Mouse (Mus musculus): ENCODE measurements around the gene Hspd1.
"Not testable (repeated sequence)": the region's sequence is repeated elsewhere in the genome, so short reads cannot be mapped to it uniquely, and the experiment has no call there.

Hspd1 gene

DNA sequence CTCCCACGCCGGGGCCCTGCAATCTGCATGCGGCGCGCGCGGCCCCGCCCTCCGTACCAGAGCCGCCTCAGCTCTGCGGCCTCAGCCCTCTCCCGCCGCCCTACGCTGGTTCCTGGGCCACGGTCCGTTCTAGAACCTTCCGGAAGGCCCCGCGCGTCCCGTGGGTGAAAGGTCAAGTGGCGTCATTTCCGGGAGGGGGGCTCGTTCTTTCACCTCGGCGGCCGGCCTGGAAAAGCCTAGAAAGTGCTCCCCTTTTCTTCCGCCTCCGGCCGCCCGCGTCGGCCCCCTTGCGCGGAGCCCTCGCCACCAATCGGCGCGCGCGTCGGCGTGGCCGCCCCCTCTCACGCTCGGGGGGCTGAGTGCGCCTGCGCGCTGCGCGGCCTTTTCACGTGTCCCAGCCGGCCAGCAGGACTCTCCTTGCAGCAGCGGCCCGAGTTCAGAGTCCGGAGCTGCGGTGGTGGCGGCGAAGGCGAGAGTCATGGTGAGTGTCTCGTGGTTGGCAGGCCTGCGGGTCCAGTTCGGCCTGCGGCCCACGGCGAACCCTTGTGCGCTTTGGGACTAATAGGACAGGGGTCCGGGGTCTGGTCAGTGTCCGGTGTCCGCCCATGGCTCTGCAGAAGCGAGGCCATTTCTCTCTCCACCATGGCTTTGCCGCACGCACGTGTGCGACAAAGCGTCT lies at the start of gene Hspd1, which contains the start of gene Hspe1:
Gene Hspd1, minus strand, starts transcription at position 312 of the 679 bp plus-strand sequence.
Gene Hspe1, plus strand, starts transcription at position 201 of the 679 bp plus-strand sequence.
- peak; percentile 99 for DNase-seq

DNA sequence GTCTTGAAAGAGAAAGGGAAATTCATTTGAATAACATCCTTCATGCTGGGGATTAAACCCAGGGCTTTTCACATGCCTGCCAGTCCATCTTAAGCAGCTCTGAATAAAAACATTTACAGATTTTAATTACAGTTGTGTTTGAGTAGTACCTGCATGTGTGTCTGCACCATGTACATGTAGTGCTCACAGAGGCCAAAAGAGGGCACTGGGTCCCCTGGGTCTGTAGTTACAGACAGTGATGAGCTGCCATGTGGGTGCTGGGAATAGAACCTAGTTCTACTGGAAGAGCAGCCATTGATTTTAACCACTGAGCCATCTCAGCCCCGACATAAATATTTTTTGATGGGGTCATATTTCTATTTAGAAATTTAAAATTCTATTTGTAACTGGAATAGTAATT lies 47.8 kb upstream of the Hspd1 start:
- no peak for DNase-seq

DNA sequence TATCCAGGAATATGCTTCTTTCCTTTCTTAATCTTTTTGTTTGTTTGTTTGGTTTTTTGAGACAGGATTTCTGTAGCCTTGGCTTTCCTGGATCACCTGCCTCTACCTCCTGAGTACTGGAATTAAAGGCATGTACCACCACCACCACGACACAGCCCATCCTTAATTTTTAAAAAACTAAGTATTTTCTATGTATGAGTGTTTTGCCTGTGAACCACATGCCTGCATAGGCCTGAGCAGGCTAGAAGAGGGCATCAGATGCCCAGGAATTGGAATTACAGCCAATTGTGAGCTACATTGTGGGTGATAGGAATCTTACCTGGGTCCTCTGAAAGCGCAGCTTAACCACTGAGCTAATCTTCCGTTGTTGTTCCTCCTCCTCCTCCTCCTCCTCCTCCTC lies 46.3 kb upstream of the Hspd1 start:
- DNase-seq = no peak

DNA sequence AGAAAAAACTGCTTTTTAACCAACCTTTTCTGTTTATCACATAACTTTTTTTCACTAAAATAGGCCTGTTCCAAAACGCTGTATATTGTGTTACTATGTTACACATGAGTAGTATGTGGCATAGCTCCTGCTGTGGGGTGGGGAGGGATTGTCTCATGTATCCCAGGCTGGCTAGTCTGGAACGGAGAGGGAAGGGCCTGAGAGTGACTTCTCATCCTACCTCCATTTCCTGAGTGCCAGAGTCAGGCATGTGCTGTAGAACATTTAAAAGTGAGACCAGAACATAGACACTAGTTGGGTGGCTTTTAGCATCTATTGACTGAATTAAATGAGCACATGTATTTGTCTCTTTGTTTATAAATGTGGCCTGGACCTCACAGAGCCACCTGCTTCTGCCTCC lies 45.1 kb upstream of the Hspd1 start:
- no peak for DNase-seq

DNA sequence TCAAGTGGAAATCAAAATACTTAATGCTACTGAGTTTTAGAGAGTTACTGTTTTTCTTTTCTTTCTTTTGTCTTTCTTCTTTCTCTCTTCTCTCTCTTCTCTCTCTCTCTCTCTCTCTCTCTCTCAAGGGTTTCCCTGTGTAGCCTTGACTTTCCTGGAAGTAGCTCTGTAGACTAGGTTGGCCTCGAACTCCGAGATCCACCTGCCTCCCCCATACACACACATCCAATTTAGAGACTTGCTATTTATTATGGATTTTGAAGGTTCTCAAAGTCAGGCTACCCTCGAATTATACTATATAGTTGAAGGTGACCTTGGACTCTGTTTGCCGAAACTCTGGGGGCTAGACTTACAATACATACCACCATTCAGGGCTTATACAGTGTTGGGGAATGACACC lies 44.3 kb upstream of the Hspd1 start:
- no peak for DNase-seq

DNA sequence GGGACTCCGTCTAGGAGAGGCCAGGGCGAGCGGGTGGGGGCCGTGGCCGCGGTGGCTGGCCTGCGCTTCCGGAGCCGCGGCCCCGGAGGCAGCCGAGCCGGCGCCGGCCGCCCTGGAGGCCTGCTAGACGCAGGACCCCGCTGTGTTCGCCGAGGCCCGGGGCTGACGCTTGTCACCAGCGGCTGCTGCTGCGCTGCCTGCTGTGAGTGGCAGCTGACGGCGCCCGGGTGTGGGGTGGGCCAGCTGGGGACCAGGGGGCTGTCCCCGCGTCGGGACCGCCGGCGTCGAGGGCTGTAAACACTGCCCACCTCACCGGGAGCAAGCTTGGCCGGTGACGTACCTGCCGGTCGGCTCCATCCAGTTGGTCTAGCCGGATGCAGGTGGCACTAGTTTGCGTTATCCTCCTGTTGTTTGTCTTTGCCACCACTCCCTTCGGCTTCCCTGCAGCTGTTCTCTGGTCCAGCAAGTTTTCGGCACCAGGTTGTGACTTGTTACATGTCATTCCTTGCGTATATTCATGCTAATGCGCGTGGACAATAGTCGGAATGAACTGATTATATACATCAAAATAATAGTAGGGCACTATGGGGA lies 43.5 kb upstream of the Hspd1 start:
- peak; percentile 54 for DNase-seq

DNA sequence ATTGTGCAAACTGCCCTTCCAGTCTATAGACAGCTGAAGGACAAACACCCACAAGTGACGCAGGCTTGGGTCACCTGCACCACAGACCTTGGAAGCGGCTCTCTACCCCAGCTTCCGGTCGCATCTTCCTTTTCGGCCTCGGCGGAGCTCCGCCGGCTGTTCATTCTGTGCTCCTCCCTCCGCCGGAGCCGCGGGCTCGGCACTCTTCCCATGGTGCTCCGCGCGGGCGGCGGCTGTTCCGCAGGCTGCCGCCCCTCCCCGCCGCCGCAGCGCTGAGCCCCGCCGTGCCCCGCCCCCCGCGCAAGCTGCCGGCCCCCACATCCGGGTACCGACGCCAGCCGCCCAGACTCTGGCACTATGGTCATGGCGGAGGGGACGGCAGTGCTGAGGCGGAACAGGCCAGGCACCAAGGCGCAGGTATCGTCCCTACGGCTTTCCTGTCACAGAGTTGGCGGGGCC lies 42.9 kb upstream of the Hspd1 start, which contains the start of gene Mob4:
Gene Mob4, plus strand, starts transcription at position 289 of the 459 bp plus-strand sequence.
- peak; percentile 92 for DNase-seq

DNA sequence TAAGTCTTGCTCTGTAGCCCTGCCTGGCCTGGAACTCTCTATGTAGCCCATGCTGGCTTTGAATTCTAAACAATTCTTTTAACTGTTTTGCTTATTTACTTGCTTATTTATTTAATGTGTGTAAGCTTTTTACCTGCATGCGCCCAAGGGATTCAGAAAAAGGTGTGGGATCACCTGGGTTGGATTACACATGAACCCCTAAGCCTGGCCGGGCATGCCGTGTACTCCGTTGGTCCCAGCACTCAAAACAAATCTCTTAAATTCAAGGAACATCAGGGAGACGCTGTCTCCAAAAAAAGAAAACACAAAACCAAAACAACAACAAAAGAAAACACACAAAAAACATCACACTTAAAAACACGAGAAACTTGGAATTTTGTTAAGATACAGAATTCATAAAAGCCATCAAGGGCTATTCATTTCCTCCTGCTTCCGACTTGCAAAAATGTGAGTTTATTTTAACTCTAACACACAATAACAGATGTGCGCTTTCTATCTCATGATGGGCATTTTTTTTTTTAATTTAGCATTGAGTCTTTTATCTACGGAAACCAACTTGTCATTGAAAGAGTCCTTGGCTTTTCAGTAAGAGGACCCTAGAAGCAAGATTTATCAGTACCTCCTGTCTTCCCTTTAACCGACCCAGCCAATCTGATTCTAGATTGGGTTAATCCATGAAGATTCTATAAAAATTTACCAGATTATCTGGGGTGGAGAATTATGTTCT lies 42.3 kb upstream of the Hspd1 start:
- no peak for DNase-seq

DNA sequence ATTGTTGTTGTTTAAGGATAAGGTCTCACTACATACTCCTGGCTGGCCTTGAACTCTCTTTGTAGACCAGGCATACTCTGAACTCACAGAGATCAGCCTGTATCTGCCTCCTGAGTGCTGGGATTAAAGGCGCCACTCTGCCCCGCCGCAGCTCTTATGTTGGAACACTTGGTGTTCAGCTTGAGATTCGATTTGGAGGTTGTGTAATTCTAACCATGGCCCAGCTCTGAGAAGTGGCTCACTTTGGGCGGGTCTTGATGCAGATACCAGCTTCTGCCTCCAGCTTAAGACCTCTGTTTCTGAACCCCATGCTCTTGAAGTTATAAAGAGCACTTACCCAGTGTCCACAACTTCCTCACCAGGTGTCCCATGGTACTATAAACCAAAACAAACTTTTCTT lies 41.7 kb upstream of the Hspd1 start:
- no peak for DNase-seq

DNA sequence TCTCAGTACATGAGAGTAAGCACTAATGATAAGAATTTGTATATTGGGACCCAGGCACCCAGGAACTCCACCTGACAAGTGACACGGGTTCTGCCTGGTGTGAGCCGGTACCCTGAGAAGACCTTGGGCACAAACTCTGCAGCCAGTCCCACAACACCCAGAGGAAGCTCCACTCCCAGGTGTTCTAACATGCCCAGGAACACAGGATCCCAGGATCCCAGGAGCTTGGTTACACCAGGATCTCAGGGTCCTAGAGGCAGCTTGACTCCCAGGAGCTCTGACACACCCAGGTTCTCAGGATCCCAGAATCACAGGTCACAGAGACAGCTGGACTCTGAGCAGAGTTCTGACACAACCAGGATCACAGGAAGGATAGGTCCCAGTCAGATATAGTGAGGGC lies 36.1 kb upstream of the Hspd1 start:
- not testable (repeated sequence) for DNase-seq

DNA sequence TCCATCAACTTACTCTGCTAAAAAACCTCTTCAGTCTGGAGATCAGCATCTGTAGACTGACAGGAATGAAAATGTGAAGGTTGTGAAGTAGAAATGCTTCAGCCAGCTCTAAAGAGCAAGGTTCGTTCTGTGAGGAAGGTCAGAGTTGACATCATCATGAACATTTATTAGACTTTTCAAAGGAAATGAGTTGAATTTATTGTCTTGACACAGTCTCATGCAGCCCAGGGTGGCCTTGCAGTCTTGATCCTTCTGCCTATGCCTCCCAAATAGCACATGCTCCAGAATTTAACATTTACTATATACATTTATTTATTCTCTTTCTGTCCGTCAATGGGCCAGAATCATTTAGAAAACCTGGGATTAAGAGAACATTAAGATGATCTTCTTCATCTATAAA lies 35.5 kb upstream of the Hspd1 start:
- DNase-seq = no peak

DNA sequence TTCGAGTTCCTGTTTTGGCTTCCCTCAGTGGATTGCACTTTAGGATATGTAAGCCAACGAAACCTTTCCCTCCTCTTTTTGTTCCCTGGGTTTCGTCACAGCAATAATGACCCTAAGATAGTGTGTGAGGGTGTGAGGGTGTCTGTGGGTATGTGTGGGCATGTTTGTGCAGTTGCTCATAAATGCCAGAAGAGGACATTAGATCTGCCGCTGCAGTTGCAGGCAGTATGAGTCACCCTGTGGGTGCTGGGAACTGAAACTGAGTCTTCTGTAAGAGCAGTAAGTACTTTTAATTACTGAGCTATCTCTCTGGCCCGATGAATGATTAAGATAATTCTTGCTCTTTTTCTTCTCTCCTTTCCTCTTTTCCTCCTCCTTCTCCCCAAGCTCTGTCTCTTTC lies 35.0 kb upstream of the Hspd1 start:
- no peak for DNase-seq

DNA sequence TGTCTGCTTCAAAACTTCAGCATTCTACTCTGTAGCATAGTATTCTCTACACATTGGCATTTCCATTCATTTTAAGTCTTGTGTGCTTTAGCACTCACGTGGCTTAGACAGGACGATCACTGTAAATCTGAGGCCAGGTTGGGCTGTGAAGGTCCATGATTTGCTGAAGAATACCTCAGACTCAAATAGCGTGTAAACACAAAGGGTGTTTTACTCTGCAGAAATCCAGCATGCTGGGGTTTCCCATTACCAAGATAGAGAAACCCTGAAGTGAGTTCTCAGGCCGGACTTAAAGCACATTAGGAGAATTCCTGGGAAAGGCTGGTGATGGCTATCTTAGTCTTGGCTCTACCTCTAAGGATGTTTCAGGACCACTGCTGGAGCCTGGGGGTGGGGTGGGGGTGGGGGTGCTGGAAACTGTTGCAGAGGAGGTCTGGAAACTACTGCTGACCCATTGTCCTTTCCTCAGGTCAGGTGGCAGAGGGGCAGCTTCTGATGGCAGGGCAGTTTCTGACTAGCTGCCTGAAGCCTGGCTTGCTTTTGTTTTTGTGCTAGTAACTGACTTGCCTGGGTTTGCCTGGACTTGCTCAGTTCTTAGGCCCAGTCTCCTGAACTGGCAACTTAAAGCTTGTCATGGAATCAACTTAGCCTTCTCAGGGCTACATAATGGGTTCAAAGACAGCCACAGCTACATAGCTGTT lies 21.2 kb upstream of the Hspd1 start:
- DNase-seq = no peak

DNA sequence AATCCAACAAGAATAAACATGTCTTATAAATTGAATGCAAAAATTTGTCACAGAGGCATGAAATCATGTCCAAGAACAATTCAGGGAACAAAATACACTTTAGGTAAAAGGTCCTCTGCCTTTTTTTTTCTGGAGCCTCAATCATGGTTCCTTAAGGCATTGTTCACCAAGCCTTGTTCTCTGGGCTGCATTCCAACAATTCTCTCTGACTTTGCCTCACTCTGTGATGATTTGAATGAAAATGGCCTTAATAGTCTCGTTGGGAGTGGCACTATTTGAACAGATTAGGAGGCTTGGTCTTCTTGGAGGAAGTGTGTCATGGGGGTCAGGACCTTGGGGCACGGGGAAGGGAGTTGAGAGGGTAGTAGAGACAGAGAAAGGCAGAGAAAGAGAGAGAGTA lies 20.4 kb upstream of the Hspd1 start:
- DNase-seq = no peak

DNA sequence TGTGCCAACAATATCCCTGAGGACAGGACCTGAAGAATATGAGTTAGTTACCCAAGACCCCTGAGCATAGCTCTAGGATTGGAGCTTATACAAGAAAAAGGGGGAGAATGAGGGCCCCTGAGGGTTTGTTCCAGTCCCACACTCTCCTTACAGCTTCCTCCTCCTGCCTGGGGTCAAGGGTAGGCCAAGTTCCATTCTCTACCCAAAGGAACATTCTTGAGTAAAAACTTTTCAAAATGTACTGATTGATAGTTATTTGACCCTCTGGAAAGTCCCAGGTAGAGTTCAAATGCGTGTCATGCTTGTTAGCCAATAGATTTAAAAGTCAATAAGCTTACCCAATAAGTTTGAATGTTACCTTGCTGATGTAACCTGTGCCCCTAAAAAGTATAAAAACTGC lies 19.6 kb upstream of the Hspd1 start:
- DNase-seq = no peak

DNA sequence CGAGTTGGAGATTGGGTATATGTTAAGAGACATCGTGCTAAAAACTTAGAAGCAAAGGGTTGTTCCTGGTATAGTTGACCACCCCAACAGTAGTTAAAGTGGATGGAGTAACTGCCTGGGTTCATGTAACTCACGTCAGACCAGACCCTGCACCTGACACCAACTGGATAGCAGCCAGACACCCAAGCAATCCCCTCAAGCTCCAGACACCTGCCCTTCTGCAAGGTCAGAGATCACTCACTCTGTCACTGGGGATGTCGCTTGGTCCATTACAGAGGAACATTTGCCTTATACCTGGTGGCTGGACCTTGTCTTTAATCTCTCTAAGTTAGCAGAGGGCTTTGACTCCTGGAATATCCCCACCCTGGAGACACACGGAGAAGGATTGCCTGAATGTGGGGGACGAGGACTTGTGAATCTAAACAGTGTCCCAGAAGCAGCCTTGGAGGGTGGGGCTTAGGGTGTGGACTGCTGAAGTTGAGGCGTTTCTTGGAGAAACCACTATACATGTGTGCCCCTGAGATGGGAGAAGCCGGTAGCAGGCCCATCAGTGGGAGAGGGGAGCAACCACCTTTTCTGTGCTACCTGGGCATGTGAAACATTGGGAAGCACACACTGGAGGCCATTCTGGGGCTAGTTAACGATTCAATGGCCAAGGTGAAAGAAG lies 19.0 kb upstream of the Hspd1 start:
- DNase-seq = no peak

DNA sequence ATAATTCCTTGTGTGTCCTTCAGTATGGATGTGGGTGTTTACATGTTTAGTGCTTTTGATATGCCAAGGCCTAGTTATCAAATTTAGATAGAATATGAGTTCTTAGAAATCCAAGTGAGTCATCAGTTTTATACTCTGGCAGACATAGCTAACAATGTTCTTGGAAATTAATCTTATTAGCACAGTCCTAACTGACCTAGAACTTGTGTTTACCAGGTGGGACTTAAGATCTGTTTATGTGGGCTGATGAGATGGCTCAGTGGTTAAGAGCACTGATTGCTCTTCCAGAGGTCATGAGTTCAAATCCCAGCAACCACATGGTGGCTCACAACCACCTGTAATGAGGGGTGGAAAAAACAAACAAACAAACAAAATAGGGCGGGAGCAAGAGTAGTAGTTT lies 4.4 kb upstream of the Hspd1 start:
- no peak for DNase-seq

DNA sequence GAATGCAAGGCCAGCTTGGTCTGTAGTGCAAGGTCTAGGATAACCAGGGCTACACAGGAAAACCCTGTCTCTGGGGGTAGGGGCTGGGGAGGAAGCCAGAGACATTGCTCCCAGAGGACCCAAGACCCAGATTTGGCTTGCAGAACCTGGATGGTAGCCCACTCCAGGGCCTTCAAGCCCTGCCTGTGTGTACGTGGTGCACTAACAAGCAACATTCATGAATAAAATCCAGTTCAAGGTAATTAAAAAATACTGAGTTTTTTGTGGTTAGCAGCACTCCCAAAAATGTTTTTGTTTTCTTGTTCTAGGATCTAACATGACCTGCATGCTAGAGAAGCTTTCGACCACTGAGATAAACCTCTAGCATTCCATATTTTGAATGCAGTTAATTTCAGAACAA lies 4.0 kb upstream of the Hspd1 start:
- no peak for DNase-seq

DNA sequence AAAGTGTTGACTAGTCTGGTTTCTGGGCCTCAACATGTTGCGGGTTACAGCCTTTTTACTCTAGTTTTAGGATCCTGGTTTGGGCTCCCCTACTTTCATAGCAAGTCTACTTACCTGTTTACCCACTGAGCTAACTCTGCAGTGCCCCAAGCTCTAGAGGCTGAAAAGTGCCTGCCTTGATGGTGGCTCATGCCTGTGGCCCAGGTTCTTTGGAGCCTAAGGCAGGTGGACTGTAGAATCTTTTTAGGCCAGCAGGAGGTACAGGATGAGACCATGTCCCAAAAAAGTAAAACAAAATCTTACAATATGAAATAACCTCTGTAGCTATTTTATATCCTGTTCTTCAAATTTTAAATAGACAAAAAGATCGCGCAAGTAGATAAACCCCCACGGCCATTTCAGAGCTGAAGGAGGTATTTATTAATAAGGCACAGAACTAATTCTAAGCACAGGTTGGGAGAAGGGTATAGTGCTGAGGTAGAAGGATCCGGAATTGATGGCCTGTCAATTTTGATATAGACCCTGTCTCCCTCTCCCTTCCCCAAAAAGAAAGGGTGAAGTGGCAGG lies 1.5 kb upstream of the Hspd1 start:
- DNase-seq = no peak

DNA sequence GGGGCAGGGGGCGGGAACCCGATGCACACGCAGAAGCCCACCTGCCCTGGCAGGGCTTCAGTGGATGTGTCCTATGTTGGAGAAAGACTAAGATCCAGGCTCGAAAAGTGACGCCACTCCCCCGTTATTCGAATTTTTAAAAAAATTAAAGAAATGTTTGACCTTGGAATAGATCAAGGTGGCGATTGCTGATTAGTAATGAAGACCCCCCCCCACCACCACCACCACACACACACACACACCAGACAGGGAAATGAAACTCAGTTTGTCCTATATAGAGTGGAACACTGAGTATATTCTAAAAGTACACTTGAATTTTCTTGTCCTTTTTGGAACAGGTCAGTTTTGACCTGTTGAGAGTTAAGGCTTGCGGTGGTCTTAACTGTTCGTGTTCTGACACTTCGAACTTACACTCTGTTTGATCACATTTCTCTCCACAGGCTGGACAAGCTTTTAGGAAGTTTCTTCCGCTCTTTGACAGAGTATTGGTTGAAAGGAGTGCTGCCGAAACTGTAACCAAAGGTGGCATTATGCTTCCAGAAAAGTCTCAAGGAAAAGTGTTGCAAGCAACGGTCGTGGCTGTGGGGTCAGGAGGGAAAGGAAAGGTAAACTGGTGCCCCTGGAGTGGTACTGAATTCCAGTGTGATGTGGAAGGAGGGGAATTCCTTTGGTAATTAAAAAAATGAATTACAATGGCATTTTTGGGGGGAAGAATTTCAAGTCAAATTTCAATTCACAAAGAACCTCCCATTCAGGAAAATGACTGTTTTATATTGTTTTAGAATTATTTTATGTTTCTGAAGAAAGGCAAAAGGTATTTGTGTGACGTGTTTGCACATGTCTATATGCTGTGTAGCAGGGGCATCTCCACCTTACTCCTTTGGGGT lies 811 bp upstream of the Hspd1 start:
- DNase-seq = no peak

DNA sequence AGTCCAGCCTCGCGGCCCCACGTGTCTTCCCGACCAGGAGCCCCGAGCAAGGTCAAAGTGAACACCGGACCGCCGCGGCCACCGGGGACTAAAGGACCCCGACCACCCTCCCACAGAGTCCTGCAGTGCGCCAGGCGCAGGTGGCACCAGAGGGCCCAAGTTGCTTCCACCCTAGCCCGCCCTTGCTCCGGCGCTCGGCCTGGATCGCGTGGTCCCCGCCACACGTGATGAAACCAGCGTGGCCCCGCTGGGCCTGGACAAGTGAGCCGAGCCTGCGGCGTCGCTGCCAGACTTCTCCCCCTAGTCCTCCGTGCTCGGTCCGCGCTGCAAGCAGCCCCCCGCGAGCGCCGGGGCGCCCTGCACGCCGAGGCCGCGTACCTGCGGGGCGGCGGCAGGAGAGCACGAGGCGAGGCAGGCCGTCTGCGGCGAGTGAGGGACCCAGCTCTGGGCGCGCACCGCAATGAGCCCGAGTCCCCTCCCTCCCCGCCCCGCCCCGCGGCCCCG lies 590 bp downstream of the Hspd1 start:
- DNase-seq = no peak
